Mouse (Mus musculus) brain, embryonic 14.5 days (tissue): ENCODE results near the gene Tgfbr3. TPM values are rescaled to one million over a fixed set of nuclear protein-coding genes. Genes with fewer than 3 reads are reported as not detected.

Source experiments
- DNase-seq: peaks from one replicate; pipeline ENCODE4 v3.0.0-alpha.2; 2011; ENCODE audit warnings: low read depth
- CTCF ChIP-seq: fragments of 200-500 bp; IDR thresholded peaks from 2 replicates; pipeline ENCODE4 v1.5.1; 2012; ENCODE audit warnings: inconsistent platforms, mild to moderate bottlenecking, moderate library complexity, borderline replicate concordance; ENCODE audit not compliant: insufficient read depth, insufficient read length; ENCODE audit errors: extremely low read depth
- POLR2A ChIP-seq: fragments of 200-500 bp; IDR thresholded peaks from 2 replicates; pipeline ENCODE4 v1.6.1; 2012; ENCODE audit warnings: mild to moderate bottlenecking, inconsistent platforms, borderline replicate concordance; ENCODE audit not compliant: poor library complexity, insufficient read depth, insufficient read length, severe bottlenecking; ENCODE audit errors: extremely low read depth
- polyA plus RNA-seq: library from polyadenylated mRNA; depleted of rRNA; stranded (reverse); fragments of >200 nt; gene quantifications from 2 replicates; pipeline ENCODE4 v1.2.3, GENCODE M21; 2012

Gene Tgfbr3
- polyA plus RNA-seq, 1 experiment = 5.2 TPM

DNA sequence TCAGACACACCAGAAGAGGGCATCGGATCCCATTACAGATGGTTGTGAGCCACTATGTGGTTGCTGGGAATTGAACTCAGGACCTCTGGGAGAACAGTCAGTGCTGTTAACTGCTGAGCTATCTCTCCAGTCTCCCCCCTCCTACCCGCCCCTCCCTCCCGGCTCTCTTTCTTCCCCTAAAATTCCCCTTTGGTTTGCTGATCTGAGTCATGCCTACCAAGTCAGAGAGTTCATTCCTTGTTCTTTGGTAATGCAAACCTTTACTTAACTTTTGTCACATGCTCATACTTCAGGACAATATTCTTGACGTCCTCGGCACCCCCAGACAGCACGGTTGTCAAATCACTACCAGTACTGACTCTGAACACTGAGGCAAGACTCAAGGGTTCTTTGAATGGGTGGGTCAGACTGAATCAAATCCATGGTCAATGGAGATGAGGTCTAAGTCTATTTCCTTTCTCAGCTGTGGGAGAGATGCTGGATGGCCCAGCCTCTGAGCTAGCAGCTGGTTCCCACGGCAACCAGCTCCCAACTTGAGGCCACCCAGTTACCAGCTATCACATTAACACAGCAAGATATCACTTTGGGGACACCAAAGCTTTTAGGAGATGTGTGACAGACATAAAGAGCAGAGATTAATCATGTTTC is 130.8 kb downstream of the Tgfbr3 start:
- peak; percentile 61 for DNase-seq
- TF ChIP-seq CTCF (no peak), POLR2A (no peak)

DNA sequence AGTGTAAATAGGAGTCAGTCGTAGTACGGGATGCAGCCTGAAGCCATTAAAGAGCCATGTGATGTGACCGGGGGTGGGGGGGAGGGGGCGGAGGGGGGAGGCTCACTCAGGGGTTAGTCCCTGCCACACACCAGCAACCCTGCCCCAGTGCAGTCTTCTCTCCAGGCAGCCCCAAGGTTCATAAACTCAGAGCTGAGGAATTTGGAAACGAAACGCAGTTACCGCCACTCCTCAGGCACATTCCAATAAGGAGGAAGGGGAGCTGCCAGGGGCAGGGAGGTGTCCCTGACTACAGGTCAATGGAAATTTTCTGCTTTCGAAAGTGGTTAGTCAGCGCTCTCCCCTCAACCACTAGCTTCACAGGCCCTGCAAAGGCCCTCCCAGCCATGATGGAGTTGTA is 132.0 kb downstream of the Tgfbr3 start:
- no peak for TF ChIP-seq POLR2A
- no peak for TF ChIP-seq CTCF

DNA sequence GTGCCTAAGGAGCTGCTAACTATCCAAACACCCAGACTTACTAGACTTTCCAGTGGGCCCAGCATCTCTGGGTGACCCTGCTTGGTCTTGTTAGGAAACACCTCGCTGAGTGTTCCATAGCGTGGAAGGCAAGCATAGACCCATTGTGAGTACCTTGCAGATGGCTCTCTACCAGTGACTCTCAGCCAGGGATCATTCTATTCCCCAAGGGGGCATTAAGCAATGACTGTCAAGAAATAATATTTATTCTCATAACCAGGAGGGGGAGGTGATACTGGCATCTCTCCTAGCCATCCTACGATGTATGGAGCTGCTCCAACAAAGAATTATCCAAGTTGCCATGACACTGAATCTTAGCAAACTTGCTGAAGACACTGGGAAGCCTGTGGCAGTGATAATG is 133.3 kb downstream of the Tgfbr3 start:
- no peak for DNase-seq
- no peak for TF ChIP-seq CTCF

More for the DNA sequence above, 132.0 kb downstream of the Tgfbr3 start:
- no peak for DNase-seq

DNA sequence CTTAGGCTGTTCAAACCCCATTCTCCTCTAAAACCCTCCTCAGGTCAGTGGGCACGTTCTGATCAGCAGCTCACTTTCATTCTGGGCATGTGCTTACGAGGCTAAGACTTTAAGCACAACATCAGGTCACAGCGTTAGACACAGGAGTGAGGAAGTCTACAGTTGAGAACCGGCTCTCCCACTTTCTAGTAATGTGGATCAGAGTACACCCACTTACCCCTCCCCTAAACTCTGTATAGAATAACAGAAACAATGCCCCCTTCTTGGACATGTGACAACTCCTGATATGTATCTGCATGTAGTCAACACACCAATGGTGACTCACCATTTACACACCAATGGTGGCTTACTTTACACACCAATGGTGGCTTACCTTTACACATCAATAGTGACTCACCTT is 136.4 kb downstream of the Tgfbr3 start:
- no peak for DNase-seq
- TF ChIP-seq POLR2A (no peak), CTCF (no peak)

DNA sequence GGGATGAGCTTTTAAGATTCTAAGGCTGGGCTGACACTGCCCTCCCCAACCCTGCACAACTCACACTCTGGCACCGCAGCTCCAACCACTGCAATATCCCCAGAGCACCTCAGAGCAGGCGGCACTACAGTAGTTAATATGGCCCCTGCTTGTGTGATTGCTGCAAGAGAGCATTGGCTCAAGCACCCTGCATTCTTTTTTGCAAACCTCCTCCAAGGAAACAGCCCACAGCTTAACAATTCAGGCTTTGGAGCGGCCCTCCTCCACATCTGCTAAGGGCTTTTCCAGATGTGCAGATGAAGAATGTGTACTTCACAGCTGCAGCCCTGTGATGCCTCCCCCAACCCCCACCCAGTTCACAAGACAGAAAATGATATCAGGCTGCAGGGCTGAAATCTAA is 138.1 kb downstream of the Tgfbr3 start:
- DNase-seq = no peak
- TF ChIP-seq CTCF (no peak), POLR2A (no peak)

DNA sequence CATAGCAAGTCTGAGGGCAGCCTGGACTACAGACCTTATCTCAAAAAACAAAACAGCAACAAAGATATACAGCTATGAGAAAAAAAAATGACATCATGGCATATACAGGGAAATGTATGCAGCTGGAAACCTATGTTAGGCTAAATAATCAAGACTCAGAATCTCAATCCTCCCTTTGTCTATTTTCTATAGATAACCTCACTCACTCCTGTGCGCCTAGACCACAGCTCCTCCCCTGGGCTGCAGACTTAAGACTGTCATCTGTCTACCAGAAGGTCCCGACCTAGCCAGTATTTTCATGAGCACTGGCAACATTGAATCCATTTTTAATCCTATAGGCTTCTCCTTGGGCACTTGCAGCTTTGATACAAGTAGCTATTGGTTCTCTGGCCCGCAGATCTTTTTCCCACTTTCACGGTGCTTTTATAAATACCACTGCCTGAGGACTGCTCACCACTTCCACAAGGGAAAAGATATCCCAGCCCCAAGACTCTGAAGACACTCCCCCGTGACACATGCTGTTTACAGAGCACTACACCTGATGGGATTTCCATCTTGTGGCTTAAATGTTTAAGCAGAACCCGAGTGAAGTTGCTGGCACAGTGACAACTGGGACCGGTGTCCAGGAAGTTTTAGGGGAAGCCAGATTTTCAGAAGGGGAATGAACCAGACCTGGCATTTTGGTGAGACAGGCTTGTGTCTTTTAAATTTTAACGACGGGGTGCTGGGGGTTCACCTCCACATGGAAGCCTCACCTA is 138.7 kb downstream of the Tgfbr3 start:
- TF ChIP-seq CTCF (no peak), POLR2A (no peak)
- DNase-seq = no peak

DNA sequence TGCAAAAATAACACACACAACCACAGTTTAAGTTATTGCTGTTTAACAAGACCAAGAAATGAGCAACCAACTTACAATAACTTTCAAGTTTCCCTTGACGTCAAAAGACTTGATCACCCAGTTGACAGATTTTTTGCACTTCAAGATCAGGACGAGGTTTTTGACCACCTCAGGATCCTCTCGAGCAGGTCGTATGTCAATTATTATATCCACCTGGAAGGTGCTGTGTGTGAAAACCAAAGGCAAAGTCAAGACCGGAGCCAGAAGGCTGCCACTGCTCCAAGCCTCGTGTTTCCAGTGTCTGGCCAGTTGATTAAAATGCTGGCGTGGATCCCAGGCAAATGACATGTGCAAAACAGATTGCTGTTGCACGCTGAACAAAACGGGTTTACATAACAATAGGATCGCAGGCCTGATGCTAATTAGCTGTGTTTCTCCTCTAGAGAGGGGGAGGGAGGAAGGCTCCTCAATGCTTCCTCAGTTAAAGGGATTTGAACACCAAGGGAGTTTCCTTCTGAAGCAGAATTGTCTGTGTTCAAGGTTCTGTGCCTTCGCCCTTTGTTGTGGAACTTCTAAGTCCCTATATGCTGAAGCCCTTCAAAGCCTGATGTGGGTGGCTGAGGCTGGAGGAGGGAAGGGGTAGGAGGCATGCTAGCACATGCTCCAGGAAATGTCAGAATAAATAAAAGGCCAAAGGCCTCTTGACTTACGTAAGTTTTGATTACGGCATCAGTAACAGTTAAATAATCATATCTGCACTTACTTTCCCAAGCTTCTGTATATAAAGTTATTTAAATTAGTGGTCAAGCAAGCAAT is 141.3 kb downstream of the Tgfbr3 start:
- peak; percentile 97 for DNase-seq
- TF ChIP-seq CTCF (no peak), POLR2A (no peak)

DNA sequence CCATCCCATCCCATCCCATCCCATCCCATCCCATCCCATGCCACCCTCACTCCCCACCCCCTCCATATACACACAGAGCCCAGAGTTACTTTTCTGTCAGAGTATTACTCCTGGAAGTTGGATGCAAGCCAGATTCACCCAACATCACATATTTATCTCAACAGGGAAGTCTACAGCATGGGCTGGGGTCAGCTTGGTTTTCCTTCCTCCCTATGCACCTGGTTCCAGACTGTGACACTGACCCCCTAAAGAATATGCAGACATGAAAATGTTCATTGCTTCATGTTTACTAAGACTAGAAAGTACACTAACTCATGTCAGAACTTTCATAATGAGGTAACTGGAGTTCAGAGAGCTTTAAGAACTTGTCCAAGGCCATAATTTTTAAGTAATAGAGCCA is 142.0 kb downstream of the Tgfbr3 start:
- no peak for DNase-seq
- TF ChIP-seq POLR2A = no peak

DNA sequence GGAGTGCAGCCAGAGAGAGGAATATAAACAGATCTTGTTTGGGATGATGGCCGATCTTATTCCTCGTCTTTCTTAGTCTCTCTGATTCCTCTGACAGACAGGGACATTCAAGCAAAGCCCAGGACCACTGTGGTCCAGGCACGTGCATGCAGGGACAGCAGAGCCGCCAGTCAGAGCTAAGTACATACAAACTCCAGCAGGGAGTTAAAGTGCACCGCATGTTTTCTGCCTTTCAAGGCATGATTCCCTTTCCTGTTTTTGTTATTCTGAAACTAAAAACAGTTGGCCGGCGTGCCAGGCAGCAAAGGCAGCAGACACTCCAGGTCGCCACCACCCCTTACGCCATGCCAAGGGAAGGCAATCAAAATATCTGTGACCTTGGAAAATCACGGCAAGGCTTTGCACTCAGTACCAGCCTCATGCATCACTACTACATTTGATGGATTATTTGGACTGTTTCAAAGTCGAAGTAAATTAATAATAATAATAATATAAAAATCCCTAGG is 143.3 kb downstream of the Tgfbr3 start:
- TF ChIP-seq POLR2A (no peak), CTCF (no peak)
- DNase-seq = no peak

DNA sequence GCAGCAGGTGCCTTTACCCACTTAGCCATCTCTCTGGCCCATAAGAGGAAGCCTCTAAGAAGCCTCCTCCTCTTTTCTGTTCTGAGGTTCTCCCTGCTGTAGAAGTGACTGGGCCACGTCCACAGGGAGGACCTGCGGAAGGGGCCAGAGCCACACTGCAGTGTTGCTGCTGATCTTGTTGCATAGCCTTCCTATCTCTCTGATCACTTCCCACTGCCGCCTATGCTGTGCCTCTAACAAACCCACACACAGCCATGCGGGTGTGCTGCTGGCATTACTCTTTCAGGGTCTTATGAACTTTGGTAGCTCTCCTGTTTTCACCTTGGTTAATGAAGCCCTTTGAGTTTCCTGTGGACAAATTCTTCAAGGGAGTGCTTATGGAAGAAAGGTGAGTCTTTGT is 144.3 kb downstream of the Tgfbr3 start:
- DNase-seq = no peak
- TF ChIP-seq POLR2A (no peak), CTCF (no peak)

DNA sequence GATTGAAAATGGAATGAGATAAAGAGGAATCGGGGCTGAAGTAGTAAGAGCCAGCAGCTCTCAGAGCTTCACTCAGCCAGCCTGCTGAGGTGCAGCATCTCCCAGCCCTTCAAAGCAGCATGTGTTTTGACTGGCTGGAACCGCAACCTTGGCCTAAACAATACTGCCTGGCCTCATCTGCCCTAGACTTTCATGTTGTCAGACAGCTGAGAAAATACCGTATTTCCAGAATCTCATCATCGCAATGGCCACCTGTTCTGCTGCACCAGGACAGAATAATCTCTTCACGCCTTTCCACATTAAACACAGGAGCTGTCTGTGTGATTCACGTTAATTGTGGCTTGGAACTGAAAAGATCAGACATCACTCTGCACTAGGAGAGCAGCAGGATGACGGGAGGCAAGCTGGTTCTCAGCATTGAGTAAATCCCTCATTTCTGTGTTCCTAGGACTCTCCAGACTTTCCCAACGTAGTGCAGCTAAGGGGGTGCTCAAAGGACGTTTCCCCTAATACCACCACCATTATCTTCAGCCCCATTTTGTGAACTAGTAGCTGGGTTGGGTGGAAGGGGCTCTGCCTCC is 145.1 kb downstream of the Tgfbr3 start:
- DNase-seq = peak; percentile 90
- TF ChIP-seq POLR2A (no peak), CTCF (no peak)
